Mouse (Mus musculus): ENCODE data around the gene Crtc1.

DNA sequence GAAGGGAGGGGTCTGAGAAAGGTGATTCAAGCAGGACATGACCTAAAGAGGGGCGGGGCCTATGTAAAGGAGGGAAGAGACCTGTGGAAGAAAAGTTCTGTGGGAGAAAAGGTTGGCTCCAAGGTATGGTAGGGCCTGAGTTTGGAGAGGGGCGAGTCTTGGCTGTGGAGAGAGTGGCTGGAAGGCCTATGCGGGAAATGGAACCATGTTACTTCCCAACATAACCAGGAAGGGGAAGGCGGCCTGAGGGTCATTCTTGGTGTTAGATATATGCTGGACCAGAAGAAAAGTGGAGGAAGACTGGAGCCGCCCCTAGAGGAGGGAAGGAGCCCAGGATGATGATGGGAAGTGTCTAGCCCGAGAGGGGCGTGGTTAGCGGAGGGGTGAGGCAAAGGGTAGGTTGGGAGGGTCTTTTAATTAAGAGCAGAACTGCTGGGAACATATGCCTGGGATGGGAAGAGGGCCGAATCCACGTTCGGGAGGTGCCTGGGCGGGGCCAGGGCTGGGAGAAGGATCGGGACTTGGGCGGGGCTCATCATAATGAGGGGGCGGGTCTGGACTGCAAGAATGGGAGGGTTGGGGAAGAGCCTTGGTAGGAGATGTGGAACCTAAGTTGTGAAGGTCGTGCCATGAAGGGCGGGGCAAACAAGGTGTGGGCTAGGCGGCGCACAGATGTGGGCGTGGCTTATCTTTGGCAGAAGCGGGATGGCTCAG is 38.0 kb upstream of the Crtc1 start:
- no peak for TF ChIP-seq CTCF (conservative IDR thresholded peaks at IDR 0.05; ENCODE audit: insufficient read depth, insufficient read length, low read depth, low read length)
- no peak for TF ChIP-seq POLR2A (IDR thresholded peaks at IDR 0.05; ENCODE audit: low read depth, low read length)

All from kidney, adult 2 months (tissue).